Mouse (Mus musculus) layer of hippocampus, postnatal 25 days (tissue): ENCODE data around the gene Mrtfa. TPM values are rescaled to one million over a fixed set of nuclear protein-coding genes. Genes with fewer than 3 reads are reported as not detected.

Experiments used
- DNase-seq, 2 experiments: peaks; one replicate each; pipeline ENCODE4 v3.0.0; 2022; ENCODE audit warnings: mixed read lengths in 2 of 2, low spot score in 1 of 2; ENCODE audit errors: extremely low spot score in 1 of 2
- total RNA-seq, 2 experiments: library from RNA; stranded (reverse); gene quantifications; 2 replicates each; pipeline ENCODE4 v1.2.3; 2021

Gene Mrtfa
- total RNA-seq, 2 experiments from 2014 or later = 89.6 to 94.5 TPM

GRCm38 (mm10) chr15:81159212-81159611 lies 31.3 kb downstream of the Mrtfa start:
- no peak for DNase-seq

GRCm38 (mm10) chr15:81158517-81159120 lies 31.9 kb downstream of the Mrtfa start:
- no peak for DNase-seq

DNA sequence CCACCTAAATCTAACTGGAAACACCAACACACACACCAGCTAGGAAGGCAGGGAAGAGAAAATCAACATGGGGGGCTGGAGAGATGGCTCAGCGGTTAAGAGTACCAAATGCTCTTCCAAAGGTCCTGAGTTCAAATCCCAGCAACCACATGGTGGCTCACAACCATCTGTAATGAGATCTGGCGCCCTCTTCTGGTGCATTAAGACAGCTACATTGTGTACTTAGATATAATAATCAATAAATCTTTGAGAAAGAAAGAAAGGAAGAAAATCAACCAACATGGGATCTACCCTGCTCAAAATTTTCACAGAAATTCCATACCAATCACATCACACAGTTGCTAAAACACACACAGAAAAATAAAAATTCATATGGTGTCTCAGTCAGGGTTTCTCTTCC lies 34.1 kb downstream of the Mrtfa start:
- DNase-seq = no peak

GRCm38 (mm10) chr15:81155845-81156244 lies 34.7 kb downstream of the Mrtfa start:
- DNase-seq = no peak

DNA sequence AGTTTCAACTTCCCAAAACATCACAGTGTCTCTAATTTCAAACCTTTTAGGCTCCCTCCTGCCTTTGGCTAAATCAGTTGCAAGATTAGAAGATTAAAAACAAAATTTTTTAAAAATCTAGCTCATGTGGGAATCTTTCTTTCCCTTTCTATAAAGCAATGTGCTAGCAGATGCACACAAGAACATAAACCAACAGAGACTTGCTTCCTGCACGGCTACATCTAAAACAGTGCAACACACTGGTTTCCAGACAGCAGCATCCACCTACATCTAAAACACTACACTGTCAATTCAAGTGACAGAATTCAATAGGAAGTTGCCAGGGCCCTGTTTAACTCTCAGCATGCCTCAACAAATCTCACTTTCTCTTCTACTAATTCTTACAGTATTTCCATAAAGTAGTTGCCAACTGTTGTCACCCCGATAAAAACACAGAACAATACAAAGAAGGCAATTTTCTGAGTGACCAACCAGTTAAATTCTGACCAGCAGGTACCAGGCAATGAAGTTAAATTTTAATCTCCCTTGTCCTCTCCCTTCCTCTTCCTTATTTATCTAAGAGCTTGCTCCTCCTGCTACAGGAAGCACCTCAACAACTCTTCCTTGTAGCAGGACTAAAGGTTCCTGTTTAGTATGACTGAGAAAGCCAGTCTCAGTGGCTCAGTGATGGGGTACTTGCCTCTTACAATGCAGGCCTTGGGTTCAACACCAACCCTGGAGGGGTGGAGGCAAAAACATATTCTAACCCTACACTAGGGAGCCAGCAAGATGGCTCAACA lies 35.5 kb downstream of the Mrtfa start:
- DNase-seq = no peak

- DNase-seq = no peak
These were observed 48.5 kb downstream of the Mrtfa start for GRCm38 (mm10) chr15:81141956-81142576.

- no peak for DNase-seq
These were observed 50.6 kb downstream of the Mrtfa start for GRCm38 (mm10) chr15:81140004-81140403.

DNA sequence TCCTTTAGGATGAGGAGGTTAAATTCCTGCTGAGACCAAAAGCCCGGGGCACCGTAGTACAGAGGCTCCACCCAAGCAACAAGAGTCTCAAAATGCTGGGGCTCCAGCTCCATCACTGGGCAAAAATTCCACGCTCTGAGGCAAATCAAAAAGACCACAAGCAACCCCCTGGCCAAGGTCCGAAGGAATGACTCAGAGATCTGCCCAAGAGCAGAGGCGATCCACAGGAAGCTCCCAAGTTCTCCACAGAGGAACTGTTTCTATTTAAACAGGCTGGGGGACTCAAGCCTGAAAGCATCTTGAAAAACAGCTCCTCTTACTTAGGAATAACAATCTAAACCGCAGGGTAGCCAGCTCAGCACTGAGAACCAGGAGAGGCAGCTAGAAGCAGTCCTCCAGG lies 53.3 kb downstream of the Mrtfa start:
- DNase-seq = no peak

DNA sequence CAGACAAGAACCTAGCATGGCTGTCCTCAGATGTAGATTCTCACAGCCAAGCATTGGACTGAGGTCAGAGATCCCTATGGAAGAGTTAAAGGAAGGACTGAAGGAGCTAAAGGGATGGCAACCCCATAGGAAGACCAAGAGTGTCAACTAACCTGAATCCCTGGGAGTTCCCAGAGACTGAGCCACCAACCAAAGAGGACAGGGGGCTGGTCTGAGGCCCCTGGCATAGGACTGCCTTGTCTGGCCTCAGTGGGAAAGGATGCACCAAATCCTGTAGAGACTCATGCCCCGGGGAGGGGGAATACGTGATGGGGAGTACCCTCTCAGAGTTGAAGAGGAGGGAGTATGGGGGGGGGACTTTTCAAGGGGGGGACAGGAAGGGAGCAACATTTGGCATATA lies 56.8 kb downstream of the Mrtfa start:
- no peak for DNase-seq

- DNase-seq = no peak
These were observed 59.4 kb downstream of the Mrtfa start for GRCm38 (mm10) chr15:81131152-81131551.

GRCm38 (mm10) chr15:81129970-81130369 lies 60.6 kb downstream of the Mrtfa start:
- DNase-seq = no peak

DNA sequence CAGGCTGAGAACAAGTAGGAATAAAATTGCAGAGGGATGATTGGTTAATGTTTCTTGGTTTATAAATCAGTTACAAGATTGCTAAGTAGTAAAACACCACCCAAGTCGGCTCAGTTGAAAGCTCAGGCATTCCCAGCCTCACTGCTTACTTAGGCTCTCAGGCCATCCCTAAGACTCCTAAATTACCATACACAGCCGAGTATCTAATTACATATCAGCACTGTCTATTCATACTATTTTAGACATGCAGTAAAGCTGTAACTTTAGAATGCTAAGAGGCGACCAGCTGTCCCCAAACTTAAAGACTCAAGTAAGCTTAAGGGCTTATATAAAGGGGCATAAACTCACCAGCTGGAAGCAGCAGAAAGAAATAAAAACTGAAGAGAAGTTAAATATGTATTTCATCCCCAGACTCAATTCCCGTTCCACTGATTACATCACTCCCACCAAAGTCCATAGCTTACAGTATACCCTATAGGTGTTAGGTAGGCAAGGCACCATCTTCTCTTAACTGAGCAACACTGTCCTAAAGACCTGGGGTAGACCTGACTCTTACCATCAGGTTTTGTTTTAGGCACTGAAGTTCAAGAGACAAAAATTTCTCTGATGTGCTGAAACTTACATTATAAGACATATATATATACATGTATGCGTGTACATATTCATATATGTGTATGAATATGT lies 62.3 kb downstream of the Mrtfa start:
- no peak for DNase-seq

DNA sequence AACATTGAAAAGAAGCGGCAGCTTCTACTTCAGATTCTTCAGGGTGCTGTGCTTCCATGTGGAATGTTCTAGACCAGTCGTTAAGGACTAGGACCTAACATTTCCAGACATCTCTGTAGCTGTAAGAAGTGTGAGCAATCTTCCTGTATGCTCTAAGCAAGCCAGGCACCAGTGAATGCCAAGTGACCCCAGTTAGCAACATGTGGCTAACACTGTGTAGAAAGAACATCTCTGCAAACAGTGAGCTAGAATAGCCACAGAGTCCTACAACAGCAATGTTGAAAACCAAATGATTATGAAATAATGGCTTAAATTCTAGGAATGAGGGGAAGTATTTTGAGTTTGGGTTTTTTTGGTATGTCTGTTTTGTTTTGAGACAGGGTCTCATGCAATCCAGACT lies 66.3 kb downstream of the Mrtfa start:
- DNase-seq = no peak

GRCm38 (mm10) chr15:81123122-81123521 lies 67.4 kb downstream of the Mrtfa start:
- no peak for DNase-seq

DNA sequence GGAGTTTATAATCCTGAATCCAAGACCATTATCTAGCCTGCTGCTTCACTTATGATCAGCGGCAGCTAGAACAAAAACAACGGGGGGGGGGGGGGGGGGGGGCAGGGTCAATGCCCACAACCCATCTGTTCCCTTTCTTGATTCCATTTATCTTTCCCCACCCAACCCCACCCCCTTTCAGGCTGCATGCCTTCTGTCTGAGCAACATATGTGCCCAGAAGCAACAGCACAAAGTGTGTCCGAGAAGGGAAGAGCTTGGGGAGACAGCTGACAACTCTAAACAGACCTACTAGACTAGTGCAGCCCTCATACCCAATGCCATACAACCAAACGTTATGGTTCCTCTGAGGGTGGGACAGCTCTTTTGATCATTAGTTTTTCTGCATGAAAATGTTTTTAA lies 68.0 kb downstream of the Mrtfa start:
- no peak for DNase-seq

DNA sequence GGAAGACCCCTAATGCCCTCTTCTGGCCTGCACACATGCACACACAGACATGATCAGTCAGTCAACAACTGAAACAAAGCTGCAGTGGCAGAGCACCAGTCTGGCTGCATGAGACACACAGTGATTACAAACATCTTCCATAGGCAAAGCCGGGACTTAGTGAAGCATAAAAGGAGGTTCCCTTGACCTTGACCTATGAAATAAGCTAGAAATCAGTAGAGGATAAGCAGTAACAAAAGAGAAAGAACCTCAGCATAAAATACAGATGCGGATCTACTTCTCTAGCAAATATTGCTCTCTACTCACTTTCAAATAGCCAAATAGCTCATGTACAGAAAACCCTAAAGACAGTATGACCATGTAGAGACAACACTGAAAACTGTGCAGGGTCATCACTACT lies 68.5 kb downstream of the Mrtfa start:
- no peak for DNase-seq

- DNase-seq = no peak
These were observed 69.6 kb downstream of the Mrtfa start for GRCm38 (mm10) chr15:81120946-81121345.

DNA sequence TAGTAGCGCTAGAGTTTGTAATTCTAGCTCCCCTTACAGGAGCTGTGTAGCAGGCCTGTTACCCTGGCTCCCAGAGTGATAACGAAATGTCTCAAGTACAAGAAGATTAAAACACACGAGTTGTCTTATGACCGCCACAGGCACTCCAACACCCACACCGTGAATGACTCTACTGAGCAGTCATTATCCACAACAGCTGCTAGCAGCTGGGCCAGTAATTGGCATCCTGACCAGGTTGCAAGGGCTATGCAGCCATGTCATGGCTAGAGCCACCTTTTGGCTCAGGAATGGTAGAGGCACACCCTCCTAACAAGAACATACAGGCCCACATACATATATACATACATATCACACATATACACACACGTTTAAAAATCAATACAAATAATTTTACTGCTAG lies 70.4 kb downstream of the Mrtfa start:
- DNase-seq = no peak

DNA sequence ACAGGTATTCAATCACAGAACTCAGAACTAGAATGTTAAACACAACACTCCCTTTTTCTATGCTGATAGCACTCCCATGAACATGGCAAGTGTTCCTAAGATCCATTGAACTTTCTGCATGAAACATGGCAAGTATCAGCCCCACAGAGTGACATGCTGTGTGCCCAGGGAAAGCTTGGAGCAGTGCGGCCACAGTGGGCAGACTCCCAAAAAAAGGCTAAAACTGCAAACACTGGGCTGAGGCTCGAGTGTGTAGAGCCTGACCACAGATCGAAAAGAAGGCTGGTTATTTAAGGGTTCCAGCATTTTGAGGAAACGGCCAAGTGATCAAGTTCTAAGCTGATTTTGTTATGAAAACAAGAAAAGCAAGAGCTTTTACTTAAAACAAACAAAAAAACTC lies 72.3 kb downstream of the Mrtfa start:
- DNase-seq = no peak

- DNase-seq = no peak
These were observed 78.0 kb downstream of the Mrtfa start for GRCm38 (mm10) chr15:81112589-81112988.

DNA sequence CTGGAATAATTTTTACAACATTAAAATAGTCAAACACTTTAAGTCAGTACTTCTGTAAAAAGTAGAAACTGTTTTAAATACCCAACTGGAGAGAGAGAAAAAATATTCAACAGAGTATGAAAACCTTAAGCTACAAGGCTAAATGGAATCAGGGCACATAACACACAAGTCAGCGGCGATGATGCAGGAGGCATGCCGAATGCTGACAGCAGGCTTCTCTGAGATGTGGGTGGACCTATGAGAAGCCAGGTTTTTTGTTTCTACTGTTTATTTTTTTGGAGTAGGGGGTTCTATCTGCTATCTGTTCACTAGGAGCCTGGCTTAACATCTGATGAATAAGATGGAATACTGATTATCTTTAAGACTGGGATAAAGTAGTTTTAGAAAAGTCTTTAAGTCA lies 80.2 kb downstream of the Mrtfa start:
- DNase-seq = no peak
